Mouse (Mus musculus): ENCODE results near the gene Tbxa2r.

The Tbxa2r gene

DNA sequence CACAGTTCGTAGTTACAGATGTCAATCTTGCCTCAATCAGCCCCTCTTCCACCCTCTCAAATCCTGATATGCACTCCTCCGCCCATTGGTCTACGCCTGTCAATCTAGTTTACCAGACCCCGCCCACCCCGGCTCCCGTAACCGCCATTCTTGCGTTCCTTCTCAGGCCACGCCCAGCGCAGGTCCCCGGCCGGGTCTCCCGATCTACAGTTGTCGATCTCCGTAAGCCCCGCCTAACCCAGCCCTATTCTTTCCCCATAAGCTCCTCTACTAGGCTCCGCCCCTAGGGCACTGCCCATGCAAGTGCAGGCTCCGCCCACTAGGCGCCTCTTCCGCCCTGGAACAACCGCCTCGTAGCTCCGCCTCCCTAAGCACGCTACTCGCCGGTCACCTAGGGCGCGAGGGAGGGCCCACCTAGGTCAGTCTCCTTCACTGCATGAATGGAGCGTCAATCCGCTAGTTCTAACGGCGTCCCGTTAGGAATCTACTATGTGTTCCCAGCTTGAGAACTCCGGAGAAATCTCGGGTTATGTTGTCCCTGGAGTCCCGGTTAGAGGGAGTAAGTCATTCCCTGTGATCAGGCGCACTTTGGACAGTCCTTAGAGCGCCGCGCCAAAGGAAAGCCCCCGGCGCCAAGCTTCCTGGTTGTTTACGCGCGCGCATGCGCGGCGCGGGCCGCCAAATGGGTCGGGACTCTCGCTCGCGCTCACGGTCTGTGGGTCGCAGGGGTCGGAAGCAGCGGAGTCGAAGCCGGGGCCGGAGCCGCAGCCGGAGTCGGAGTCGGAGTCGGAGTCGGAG, 7.8 kb upstream of the Tbxa2r start, which contains the start of gene Cactin:
Cactin (plus strand) TSS at position 554 of the 798 bp plus-strand sequence.
- peak; percentile 100 for DNase-seq (ENCODE audit: low spot score)

DNA sequence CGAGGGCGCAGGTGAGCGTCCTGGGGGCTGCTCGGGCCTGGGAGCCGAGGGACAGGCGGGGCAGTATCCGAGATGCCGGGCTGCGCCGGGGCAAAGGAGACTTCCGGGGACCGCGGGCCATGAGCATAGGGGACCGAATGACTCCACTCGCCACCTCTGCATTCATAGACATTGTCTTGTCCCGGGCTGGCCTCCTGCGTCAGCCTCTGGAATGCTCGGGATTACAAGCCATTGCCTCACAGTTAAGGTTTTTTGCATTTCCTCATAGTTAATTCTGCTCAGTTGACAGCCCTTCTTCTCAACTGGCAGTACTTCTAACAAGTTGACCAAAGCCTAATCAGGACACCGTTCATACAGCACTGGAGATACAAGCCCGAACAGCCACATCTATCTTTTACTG, 7.1 kb upstream of the Tbxa2r start:
- DNase-seq (ENCODE audit: low spot score), result no peak

DNA sequence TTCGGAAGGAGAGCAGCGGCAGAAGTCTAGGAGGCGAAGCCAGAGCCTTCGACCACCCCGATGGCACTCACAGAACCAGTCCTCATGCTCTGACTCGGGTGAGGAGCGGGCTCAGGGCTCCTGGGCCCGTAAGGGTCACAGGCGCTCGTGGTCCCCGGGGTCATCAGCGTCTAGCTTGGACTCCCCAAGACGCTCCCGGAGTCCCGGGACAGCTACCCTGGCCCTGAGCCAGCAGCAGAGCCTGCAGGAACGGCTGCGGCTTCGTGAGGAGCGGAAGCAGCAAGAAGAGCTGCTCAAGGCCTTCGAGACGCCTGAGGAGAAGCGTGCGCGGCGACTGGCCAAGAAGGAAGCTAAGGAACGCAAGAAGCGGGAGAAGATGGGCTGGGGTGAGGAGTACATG, 6.1 kb upstream of the Tbxa2r start:
- no peak for DNase-seq (ENCODE audit: low spot score)

DNA sequence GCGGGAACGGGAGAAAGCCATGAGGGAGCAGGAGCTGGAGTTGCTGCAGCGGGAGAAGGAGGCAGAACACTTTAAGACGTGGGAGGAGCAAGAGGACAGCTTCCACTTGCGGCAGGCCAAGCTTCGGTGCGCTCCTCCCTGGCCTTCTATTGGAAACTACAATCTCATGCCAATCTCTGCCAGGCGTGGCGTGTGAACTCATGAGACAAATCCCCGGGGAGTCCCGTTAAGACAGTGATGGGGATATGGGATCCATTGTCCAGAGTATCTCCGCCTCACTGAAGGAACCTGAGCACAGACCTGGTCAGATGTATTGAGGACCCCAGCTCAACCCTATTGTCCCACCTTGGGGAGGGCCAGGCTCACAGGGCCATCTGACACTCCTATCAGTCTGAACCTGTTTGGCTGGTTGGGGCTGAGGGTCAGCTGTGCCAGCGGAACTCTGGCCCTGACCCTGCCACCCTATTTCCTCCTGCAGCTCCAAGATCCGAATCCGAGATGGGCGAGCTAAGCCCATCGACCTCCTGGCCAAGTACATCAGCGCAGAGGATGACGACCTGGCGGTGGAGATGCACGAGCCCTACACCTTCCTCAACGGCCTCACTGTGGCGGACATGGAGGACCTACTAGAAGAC, 5.3 kb upstream of the Tbxa2r start:
- no peak for DNase-seq (ENCODE audit: low spot score)

DNA sequence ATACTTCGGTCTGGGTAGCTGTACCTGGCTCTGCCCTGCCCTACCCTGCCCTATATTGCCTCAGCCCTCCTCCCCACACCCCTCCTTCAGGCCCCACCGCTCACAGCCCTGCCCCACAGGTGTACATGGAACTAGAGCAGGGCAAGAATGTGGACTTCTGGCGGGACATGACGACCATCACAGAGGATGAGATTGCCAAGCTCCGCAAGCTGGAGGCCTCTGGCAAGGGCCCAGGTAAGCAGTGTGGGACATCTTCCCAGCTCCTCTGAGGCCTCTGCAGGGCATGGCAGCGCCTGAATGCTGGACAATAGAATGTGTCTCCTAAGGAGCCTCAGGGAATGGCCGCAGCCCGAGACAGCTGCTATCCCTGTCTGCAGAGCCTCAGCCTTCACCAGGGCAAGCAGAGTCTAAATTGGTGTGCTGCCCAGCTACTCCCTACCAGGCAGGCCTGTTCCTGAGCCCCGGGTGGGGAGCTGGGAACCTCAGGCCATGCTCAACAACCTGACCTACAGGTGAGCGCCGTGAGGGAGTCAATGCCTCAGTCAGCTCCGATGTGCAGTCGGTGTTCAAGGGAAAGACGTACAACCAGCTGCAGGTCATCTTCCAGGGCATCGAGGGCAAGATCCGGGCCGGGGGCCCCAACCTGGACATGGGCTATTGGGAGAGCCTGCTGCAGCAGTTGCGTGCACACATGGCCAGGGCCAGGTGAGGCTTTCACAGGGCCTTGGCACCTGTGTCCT, 4.6 kb upstream of the Tbxa2r start:
- DNase-seq (ENCODE audit: low spot score), result no peak

DNA sequence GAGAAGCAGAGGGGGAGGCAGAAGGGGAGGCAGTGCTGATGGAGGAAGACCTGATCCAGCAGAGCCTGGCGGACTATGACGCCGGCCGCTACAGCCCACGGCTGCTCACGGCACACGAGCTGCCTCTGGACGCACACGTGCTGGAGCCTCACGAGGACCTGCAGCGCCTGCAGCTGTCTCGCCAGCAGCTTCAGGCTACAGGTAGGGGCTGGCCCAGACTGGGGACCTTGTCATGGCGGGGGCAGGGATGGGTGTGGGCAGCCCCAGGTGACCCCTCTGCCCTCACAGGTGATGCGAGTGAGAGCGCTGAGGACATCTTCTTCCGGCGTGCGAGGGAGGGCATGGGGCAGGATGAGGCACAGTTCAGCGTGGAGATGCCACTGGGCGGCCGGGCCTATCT, 3.4 kb upstream of the Tbxa2r start:
- no peak for DNase-seq (ENCODE audit: low spot score)

DNA sequence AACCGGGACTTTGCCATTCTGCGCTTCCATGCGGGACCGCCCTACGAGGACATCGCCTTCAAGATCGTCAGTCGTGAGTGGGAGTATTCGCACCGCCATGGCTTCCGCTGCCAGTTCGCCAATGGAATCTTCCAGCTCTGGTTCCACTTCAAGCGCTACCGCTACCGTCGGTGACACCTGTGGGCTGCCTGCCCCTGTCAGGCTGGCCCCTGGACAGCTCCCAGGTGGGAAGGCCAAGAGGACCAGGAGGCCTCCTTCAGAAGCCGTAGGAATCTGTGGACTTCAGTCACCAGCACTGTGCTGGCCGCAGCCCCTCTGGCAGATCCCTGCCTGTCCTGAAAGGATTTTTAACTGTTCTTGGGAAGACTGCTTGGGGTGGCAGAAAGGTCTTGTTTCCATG, 2.8 kb upstream of the Tbxa2r start:
- no peak for DNase-seq (ENCODE audit: low spot score)

DNA sequence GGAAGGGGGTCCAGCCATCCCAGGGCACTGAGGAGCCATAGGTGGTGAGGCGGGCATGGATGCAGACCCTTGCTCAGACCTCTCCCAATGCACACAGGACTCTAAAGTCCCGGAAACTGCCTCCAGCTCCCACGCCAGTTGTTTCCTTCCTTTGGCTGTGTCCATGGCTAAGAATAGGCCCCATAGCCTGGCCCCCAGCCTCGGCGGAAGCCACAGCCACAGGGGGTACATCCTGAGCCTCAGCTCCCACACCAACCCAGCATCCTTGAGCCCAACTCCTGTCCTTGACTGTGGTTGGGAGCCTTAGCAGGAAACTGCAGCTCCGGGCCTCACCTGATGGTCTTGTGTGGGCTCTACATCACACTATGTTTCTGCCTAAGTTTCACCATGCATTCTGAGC, 1.7 kb upstream of the Tbxa2r start:
- DNase-seq (ENCODE audit: low spot score), result no peak

DNA sequence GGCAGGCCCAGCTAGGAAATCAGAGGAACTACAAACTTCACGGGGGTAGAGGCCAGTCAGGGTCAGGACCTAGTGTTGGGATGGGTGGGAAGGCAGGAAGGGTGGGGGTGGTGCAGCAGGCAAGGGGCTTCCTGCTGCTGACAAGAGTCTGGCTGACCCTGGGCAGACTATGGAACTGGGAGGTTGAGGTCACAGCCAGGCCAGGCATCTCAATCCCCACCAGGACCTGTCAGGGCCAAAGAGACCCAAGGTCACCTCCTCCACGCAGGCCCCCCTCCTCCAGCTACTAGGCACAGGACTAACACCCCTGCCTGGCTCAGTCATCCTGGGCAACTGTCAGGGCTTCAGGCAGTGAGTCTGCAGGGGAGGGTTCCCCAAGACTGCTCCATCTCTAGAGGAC, 572 bp upstream of the Tbxa2r start:
- peak; percentile 35 for DNase-seq (ENCODE audit: low spot score)

DNA sequence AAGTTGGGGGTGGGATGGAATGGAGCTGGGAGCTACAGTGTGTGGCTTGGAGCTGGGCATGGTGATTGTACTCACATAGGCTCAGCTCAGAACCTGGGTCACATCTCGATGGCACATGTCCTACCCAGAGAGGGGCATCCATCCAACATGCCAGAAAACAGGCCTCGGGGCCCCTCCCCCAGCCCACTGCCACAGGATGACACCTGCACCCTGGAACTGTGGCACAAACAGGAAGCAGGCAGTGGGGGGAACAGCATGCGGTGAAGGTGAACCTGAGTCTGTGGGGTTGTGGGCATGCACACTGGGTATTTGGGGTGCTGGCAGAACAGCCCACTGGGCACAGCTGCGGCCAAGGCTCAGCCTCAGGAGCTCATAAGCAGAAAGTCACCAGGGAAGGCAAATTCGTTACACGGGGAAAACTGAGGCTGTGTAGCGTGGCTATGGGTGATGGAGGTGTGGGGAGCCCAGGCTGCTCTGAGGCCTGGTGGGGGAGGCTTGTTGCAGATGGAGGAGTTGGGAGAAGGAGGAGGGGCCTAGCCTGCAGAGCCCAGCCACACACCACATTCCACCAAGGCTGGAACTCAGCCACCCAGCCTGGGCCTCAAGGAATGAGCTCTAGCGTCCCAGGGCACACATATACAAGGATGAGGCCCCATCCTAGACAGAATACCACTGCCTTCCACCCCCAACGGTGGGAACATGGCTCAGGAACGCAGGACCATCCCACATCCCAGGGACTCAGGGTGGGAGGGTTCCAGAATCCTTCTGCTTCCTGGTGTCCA, 854 bp downstream of the Tbxa2r start:
- DNase-seq (ENCODE audit: low spot score), result peak; percentile 43

DNA sequence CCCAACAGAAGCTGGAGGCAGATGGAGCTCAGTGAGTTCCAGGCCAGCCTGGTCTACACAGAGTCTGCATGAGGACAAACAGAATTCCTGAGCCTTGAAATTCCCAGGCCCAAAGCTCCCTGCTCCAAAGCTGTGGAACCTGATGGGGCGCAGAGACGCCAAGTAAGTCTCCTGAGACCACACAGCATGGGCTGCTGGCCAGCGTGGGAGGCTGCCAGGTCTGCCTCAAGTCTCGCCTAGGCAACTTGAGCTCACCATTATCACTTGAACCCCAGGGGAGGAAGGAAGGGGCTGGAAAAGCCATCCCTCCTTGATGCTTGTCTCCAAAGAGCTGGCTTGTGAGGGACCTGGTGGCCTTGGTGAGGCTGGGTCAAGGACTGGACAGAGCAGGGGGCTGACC, 1.5 kb downstream of the Tbxa2r start:
- no peak for DNase-seq (ENCODE audit: low spot score)

DNA sequence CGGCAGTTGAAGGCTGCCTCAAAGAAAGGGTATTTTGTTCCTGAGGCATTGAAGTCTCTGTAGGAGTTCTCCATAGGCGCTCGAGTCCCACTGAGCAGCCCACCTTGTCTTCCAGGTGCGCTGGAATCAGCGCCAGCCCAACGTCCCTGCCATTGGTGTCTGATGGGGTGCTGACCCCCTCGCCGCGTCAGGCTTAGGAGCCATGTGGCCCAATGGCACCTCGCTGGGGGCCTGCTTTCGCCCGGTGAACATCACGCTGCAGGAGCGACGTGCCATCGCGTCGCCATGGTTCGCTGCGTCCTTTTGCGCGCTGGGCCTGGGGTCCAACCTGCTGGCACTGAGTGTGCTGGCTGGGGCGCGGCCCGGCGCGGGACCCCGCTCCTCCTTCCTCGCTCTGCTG, 3.7 kb downstream of the Tbxa2r start:
- no peak for DNase-seq (ENCODE audit: low spot score)

DNA sequence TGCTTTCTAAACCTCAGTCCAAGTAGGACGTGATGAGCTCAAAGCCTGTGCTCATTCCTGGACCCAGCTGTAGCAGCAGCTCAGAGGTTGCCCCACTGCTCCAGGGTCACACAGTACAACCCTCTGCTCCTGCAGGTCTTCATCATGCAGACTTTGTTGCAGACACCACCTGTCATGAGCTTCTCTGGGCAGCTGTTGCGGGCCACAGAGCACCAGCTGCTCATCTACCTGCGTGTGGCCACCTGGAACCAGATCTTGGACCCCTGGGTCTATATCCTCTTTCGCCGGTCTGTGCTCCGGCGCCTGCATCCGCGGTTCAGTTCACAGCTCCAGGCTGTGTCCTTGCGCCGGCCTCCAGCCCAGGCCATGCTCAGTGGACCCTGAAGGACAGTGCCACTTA, 5.8 kb downstream of the Tbxa2r start:
- DNase-seq (ENCODE audit: low spot score), result no peak

DNA sequence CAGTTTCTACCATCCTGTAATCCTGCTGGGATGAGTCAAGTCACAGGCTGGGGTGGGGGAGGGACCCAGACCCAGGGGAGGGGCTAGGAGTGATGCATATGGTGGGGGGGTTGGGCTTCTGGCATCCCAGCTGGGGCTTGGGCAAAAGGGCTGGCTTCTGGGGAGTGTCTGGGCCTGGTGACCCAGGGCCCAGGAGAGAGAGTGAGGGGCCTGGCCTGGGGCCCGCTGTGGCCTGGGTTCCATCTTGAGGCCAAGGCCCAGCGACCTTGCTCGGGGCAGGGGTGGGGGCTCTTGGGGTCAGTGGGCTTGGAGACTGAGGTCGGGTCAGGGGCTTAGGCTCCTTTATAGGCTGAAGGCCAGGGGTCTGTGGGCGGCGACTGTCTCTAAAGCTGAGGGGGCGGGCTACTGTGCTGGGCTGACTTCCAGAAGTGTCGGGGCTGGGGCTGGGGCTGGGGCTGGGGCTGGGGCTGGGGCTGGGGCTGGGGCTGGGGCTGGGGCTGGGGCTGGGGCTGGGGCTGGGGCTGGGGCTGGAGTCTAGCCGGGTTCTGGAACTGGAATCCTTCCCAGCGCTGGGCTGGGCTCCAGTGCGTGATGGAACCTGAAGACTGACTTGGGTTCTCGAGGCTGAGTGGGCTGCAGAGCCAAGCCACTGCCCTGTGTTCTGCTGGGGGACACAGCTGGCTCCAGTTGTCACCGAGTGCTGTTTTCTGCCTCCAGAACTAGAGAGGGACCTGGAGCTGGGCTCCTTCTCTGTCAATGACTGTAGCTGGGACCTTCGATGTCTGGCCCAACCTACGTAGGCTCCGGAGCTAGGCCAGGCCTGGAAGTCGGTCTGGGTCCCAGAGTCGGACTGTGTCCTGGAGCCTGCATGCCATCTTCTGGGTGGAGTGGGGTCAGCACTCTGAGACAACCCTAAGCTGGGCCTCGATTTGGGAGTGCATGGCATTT, 7.1 kb downstream of the Tbxa2r start:
- peak; percentile 63 for DNase-seq (ENCODE audit: low spot score)

DNA sequence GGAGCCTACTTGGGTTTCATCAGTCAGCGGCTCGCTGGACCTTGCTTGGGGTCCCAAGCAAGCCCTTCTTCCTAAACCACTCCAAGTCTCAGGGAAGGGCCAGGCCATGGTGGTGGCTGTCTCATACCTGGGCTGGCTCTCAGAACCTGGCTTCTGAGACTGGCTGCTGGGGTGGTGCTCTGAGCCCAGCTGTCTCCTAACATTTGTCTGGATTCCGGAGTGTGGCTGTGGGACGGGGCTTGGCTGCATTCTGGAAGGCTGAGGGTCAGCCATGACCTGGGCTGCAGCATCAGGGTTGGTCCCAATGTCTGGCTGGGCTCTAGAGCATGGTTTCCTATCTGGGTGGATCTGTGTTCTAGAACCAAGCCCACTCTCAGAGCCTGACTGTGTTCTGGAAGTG, 8.0 kb downstream of the Tbxa2r start:
- DNase-seq (ENCODE audit: low spot score), result no peak

DNA sequence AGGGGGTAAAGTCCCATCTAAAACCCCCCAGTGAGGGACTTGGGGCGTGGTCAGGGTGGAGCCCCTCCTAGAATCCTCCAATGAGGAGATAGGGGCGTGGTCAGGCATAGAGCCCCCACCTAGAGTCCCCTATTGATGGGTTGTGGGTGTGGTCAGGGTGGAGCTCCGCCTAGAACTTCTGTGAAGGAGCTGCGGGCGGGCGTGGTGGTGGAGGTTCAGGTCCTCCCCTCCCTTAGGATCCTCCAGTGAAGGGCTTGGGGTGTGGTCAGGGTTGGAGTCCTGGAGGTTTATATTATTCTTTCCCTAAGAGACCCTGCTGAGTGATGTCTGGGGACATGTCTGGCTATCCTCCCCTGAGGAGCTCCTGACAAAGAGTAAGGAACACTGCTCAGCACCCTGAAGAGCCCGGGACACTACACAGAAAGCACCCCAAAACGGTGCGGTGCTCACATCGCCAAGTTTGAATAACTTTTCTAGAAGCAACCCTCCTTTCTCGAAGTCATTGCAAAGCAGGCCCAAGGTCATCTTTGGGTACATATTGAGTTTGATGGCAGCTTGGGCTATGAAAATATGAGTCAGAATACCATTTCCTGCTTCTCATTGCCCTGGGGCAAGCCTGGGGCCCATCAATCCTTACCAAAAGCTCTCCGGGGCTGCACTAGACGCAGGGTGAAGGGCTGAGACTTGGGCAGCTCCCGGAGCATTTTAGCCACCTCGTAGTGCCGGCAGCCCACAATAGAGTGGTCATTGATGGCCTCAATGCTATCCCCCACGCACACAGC, 12.2 kb downstream of the Tbxa2r start:
- no peak for DNase-seq (ENCODE audit: low spot score)

DNA sequence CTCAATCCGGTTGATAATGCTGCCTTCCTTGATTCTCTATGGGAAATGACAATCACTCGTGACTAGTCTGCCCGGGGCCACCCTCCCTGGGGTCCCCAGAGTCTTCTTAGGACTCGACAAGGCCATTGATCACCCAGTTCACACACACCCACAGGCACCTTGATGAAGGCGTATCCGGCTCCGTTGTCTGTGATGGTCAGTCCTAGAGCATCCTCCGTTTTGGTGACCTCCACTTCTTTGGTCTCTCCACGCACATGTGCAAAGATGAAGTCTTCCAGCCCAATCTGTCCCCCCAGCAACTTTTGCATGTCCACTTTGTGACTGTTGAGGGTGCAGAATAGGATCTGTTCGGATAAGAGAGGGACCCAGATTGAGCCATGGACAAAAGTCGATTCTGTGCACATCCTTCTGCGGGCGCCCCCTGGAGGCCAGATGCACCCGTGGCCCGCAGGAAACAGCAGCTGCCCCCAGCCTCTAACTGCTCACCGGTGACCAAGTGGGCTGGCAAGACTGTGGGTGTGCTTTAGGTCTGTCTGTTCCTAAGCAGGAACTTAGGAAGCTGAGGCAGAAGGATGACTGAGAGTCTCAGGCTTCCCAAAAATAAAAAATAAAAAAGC, 12.9 kb downstream of the Tbxa2r start:
- DNase-seq (ENCODE audit: low spot score), result peak; percentile 70

DNA sequence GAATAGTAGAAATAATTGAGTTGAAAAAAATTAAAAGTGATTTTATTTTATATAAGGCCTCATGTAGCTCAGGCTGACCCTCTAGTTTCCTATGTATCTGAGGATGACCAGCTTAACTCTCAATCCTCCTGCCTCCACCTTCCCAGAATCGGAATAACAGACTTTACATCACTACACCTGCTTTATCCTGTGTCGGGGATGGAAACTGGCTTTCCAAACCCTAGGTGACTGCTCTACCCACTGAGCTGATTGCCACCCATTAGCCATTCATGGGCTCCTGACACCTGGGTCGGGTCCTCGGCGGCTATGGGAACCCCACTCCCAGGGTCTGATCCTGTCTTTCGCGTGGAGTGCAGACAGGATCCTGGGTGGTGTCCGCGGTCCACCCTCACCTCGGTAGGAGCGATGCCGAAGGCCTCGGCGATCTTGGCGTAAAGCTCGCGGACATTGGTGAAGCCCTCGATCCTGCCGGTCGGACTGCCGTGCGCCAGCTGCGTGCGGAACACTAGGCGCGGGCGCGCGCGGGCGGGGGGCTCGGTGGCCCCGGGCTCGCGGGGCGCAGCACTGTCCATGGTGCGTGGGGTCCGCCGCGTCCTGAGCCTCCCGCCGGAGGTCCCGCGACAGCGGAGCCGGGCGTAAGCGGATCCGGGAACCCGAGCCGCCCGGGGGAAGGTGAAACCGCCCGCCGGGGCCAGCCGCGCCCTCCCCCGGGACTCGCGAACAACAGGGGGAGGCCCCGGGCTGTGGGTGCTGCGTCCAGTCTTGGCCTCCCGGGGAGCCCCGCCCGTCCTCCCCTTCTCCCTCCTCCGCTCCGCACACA, 14.4 kb downstream of the Tbxa2r start, which contains the start of gene Gipc3:
Gipc3 (minus strand) TSS at position 581 of the 820 bp plus-strand sequence.
- DNase-seq (ENCODE audit: low spot score), result no peak

Data from embryo, embryonic 10 days (tissue).